Mouse (Mus musculus): Measurements from ENCODE around the gene Zfp146.
"Not testable (repeated sequence)": the region's sequence is repeated elsewhere in the genome, so short reads cannot be mapped to it uniquely, and the experiment has no call there.

Gene Zfp146

DNA sequence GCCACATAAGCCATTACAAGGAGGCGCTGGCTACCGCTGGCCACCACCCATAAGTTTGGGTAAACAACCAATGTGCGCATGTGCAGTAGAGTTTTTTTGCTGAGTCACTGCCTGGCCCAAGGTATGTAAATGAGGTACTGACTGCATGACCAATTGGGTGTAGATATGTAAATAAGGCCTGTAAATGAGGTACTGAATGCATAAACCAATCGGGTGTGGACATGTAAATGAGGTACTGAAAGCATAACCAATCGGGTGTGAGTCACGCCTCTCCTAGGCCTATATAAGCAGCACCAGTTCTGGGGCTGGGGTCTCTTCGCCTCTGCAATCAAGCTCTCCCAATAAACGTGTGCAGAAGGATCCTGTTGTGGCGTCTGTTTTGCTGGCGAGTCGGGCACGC, 51.6 kb downstream of the Zfp146 start:
- DNase-seq: not testable (repeated sequence)

DNA sequence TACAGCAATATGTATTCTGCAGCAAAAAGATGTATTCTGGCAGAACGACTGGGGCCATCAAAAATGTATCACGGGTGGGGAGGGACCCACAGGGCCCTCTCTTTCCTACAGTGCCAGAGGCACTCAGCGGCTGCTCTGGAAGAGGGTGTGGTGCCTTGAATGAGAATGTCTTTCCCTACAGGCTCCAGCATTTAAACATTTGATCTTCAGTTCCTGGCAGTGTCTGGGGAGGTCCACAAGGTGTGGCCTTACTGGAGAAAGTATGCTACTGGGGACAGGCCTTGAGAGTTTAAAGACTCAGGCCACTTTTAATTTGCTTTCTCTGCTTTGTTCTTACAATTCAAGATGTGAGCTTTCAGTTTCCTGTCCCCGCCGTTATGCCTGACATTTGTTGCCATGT, 53.5 kb downstream of the Zfp146 start:
- DNase-seq: no peak

Measured in retina, postnatal 1 day (tissue).